ENCODE assay signal across 18 mouse cellular contexts in the genomic region with DNA sequence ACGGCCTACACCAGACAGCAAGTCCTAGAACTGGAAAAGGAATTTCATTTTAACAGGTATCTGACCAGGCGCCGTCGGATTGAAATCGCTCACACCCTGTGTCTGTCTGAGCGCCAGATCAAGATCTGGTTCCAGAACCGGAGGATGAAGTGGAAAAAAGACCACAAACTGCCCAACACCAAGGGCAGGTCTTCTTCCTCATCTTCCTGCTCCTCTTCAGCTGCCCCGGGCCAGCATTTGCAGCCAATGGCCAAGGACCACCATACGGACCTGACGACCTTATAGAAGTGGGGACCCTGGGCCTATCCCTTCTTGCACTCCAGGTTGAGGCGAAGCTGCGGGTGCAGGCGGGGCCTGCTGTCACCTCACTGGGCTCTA. TPM values are rescaled to one million over a fixed set of nuclear protein-coding genes. Genes with fewer than 3 reads are reported as not detected.
A peak's percentile ranks its signal among the peaks of the same experiment; 100 is the strongest.
DNase-seq lines count a peak whose midpoint lies in the region; ATAC-seq lines count a peak whose summit lies in the region.
"Had no signal": no experiment of that assay in that cellular context is flagged by ENCODE, and none has a peak within 500 bp of the region (broad histone marks: within the 10 kb centered on the region; RNA-seq: fewer than 3 reads in every experiment).

No protein-coding gene starts in this region.

- no peak for DNase-seq in heart, postnatal 25 days (ENCODE audit: low spot score)
- DNase-seq in embryonic facial prominence, embryonic 10.5 days (ENCODE audit: low spot score) = peak; percentile 46
- DNase-seq in thymus, postnatal 25 days = no peak
- no peak for DNase-seq in thymus, postnatal 14 days
- no peak for DNase-seq in adrenal gland, postnatal 4 days (ENCODE audit: low spot score in 2 of 2)
- DNase-seq: cerebellum, adult 11-12 months; gastrocnemius, adult 2 months; kidney, adult 11 months; layer of hippocampus, postnatal 36 days; right cerebral cortex, postnatal 25 days had no signal

- intact Hi-C loops in heart, postnatal 25 days (cut with DNase I) = no loop called here

- H3K36me3 ChIP-seq in heart, embryonic 15.5 days = no peaks in the 10 kb centered on the region
- no peaks in the 10 kb centered on the region for H3K36me3 ChIP-seq in embryonic facial prominence, embryonic 10.5 days (replicated peaks)
- no peaks in the 10 kb centered on the region for H3K36me3 ChIP-seq in hindbrain, embryonic 13.5 days
- H3K36me3 ChIP-seq in limb, embryonic 12.5 days = no peaks in the 10 kb centered on the region
- H3K36me3 ChIP-seq: forebrain, embryonic 12.5 days; limb, embryonic 15.5 days; midbrain, embryonic 10.5 days had no signal

- peaks cover 98% of the 10 kb centered on the region for H3K27me3 ChIP-seq in heart, embryonic 15.5 days
- peaks cover 100% of the 10 kb centered on the region for H3K27me3 ChIP-seq in embryonic facial prominence, embryonic 10.5 days (replicated peaks; ENCODE audit: low read depth, poor library complexity, severe bottlenecking)
- peaks cover 91% of the 10 kb centered on the region for H3K27me3 ChIP-seq in hindbrain, embryonic 13.5 days
- H3K27me3 ChIP-seq in limb, embryonic 12.5 days = peaks cover 95% of the 10 kb centered on the region

- no peak for ATAC-seq in heart, embryonic 15.5 days (replicated peaks; ENCODE audit: insufficient number of reproducible peaks, insufficient read depth, low FRiP score, low read depth)
- ATAC-seq in hindbrain, embryonic 13.5 days (ENCODE audit: low FRiP score) = no peak
- no peak for ATAC-seq in limb, embryonic 12.5 days (ENCODE audit: insufficient number of reproducible peaks, insufficient read depth, low FRiP score, low TSS enrichment, low read depth)

- no peak overlapping the region for H3K4me2 ChIP-seq in heart, embryonic 15.5 days
- peak overlapping the region; percentile 83 for H3K4me2 ChIP-seq in hindbrain, embryonic 13.5 days
- H3K4me2 ChIP-seq in limb, embryonic 12.5 days = peak overlapping the region; percentile 86
- H3K4me2 ChIP-seq: forebrain, embryonic 12.5 days had no signal

- H3K4me1 ChIP-seq in heart, embryonic 15.5 days (replicated peaks) = peaks cover 16% of the 10 kb centered on the region
- peaks cover 11% of the 10 kb centered on the region for H3K4me1 ChIP-seq in embryonic facial prominence, embryonic 10.5 days
- H3K4me1 ChIP-seq in hindbrain, embryonic 13.5 days (replicated peaks) = peaks cover 52% of the 10 kb centered on the region
- peaks cover 35% of the 10 kb centered on the region for H3K4me1 ChIP-seq in limb, embryonic 12.5 days (replicated peaks)

- 19% methylated on average over 13 of the region's 13 CpGs for WGBS in heart, embryonic 15.5 days
- 1% methylated on average over 13 of the region's 13 CpGs for WGBS in embryonic facial prominence, embryonic 10.5 days
- WGBS in hindbrain, embryonic 13.5 days = 5% methylated on average over 13 of the region's 13 CpGs
- 24% methylated on average over 13 of the region's 13 CpGs for WGBS in limb, embryonic 12.5 days

- 0 out of 2 replicates have a peak overlapping the region, but pooled peaks have one; percentile 35 for H3K4me3 ChIP-seq in heart, embryonic 15.5 days
- peak overlapping the region; percentile 49; the same call in 1 of the 2 replicates for H3K4me3 ChIP-seq in embryonic facial prominence, embryonic 10.5 days
- H3K4me3 ChIP-seq in hindbrain, embryonic 13.5 days = peak overlapping the region; percentile 57
- H3K4me3 ChIP-seq in limb, embryonic 12.5 days (replicated peaks) = 0 out of 2 replicates have a peak overlapping the region, but pooled peaks have one; percentile 42
- H3K4me3 ChIP-seq: forebrain, embryonic 12.5 days; midbrain, embryonic 10.5 days had no signal

- H3K9me3 ChIP-seq in heart, embryonic 15.5 days (replicated peaks) = no peaks in the 10 kb centered on the region
- H3K9me3 ChIP-seq in embryonic facial prominence, embryonic 10.5 days = no peaks in the 10 kb centered on the region
- no peaks in the 10 kb centered on the region for H3K9me3 ChIP-seq in hindbrain, embryonic 13.5 days
- no peaks in the 10 kb centered on the region for H3K9me3 ChIP-seq in limb, embryonic 12.5 days
- H3K9me3 ChIP-seq: forebrain, embryonic 12.5 days; limb, embryonic 15.5 days; midbrain, embryonic 10.5 days had no signal

- H3K27ac ChIP-seq in heart, embryonic 15.5 days = no peak overlapping the region
- H3K27ac ChIP-seq in embryonic facial prominence, embryonic 10.5 days (replicated peaks) = no peak overlapping the region
- H3K27ac ChIP-seq in hindbrain, embryonic 13.5 days = peak overlapping the region; percentile 97
- H3K27ac ChIP-seq in limb, embryonic 12.5 days = no peak overlapping the region
- H3K27ac ChIP-seq: forebrain, embryonic 12.5 days; gastrocnemius, adult 2 months; limb, embryonic 15.5 days; midbrain, embryonic 10.5 days had no signal

- no peak overlapping the region for H3K9ac ChIP-seq in heart, embryonic 15.5 days
- peak overlapping the region; percentile 87 for H3K9ac ChIP-seq in hindbrain, embryonic 13.5 days
- H3K9ac ChIP-seq in limb, embryonic 12.5 days (replicated peaks) = no peak overlapping the region
- H3K9ac ChIP-seq: forebrain, embryonic 12.5 days; limb, embryonic 15.5 days had no signal

RNA-seq across cellular contexts. Expression of a gene that starts 1.8 kb away (rescaled TPM):
- not detected in 2 replicates for polyA plus RNA-seq in heart, embryonic 15.5 days (2015; fragmentation: Nextera tagmentation; extraction: Ambion mirVana)
- total RNA-seq in heart, postnatal 25 days (2021) = not detected
- not detected in 2 replicates for polyA plus RNA-seq in embryonic facial prominence, embryonic 10.5 days (2016; fragmentation: Nextera tagmentation; extraction: Ambion mirVana)
- 1.3 and 1.5 TPM in 2 replicates for polyA plus RNA-seq in hindbrain, embryonic 13.5 days (2015; fragmentation: Nextera tagmentation; extraction: Ambion mirVana)
- 0.38 and 0.51 TPM in 2 replicates for polyA plus RNA-seq in limb, embryonic 12.5 days (2016; fragmentation: Nextera tagmentation; extraction: Ambion mirVana)
- total RNA-seq in adrenal gland, postnatal 4 days (2021) = 1 to 10 TPM; 1.4 to 3.7 TPM
- total RNA-seq: heart, adult 8-10 months; layer of hippocampus, postnatal 36 days had no signal
- polyA plus RNA-seq: forebrain, embryonic 12.5 days; lung, embryonic 16.5 days; midbrain, embryonic 10.5 days had no signal

RNA-seq across cellular contexts. Expression of a gene that starts 16.6 kb away (rescaled TPM):
- 0.09 and 0.15 TPM in 2 replicates for polyA plus RNA-seq in heart, embryonic 15.5 days (2015; fragmentation: Nextera tagmentation; extraction: Ambion mirVana)
- total RNA-seq in heart, postnatal 25 days (2021) = under 1 TPM; 0.42 to 0.56 TPM
- polyA plus RNA-seq in embryonic facial prominence, embryonic 10.5 days (2016; fragmentation: Nextera tagmentation; extraction: Ambion mirVana) = not detected in 2 replicates
- 4.1 and 4.2 TPM in 2 replicates for polyA plus RNA-seq in hindbrain, embryonic 13.5 days (2015; fragmentation: Nextera tagmentation; extraction: Ambion mirVana)
- polyA plus RNA-seq in limb, embryonic 12.5 days (2016; fragmentation: Nextera tagmentation; extraction: Ambion mirVana) = 0.55 and 0.78 TPM in 2 replicates
- 10 to 100 TPM; 21.5 to 29.5 TPM for total RNA-seq in adrenal gland, postnatal 4 days (2021)
- total RNA-seq: layer of hippocampus, postnatal 36 days had no signal
- polyA plus RNA-seq: forebrain, embryonic 12.5 days; lung, embryonic 16.5 days; midbrain, embryonic 10.5 days had no signal

RNA-seq across cellular contexts. Expression of a gene that starts 16.6 kb away (rescaled TPM):
- 0.29 and 1.0 TPM in 2 replicates for polyA plus RNA-seq in heart, embryonic 15.5 days (2015; fragmentation: Nextera tagmentation; extraction: Ambion mirVana)
- not detected for total RNA-seq in heart, postnatal 25 days (2021)
- polyA plus RNA-seq in embryonic facial prominence, embryonic 10.5 days (2016; fragmentation: Nextera tagmentation; extraction: Ambion mirVana) = 1.7 and 6.9 TPM in 2 replicates
- polyA plus RNA-seq in hindbrain, embryonic 13.5 days (2015; fragmentation: Nextera tagmentation; extraction: Ambion mirVana) = 76.0 and 82.5 TPM in 2 replicates
- polyA plus RNA-seq in limb, embryonic 12.5 days (2016; fragmentation: Nextera tagmentation; extraction: Ambion mirVana) = 1.4 and 1.5 TPM in 2 replicates
- total RNA-seq in adrenal gland, postnatal 4 days (2021) = 1 to 10 TPM in 1 of 2 experiments, under 1 TPM in 1; 0.82 to 2.5 TPM
- total RNA-seq: gastrocnemius, adult 2 months; layer of hippocampus, postnatal 36 days had no signal
- polyA plus RNA-seq: forebrain, embryonic 12.5 days had no signal

RNA-seq across cellular contexts. Expression of a gene that starts 23.9 kb away (rescaled TPM):
- polyA plus RNA-seq in heart, embryonic 15.5 days (2015; fragmentation: Nextera tagmentation; extraction: Ambion mirVana) = 0.24 and 0.56 TPM in 2 replicates
- 1 to 10 TPM; 1.0 to 1.2 TPM for total RNA-seq in heart, postnatal 25 days (2021)
- not detected in 2 replicates for polyA plus RNA-seq in embryonic facial prominence, embryonic 10.5 days (2016; fragmentation: Nextera tagmentation; extraction: Ambion mirVana)
- polyA plus RNA-seq in hindbrain, embryonic 13.5 days (2015; fragmentation: Nextera tagmentation; extraction: Ambion mirVana) = 0.79 and 1.5 TPM in 2 replicates
- 7.5 and 7.8 TPM in 2 replicates for polyA plus RNA-seq in limb, embryonic 12.5 days (2016; fragmentation: Nextera tagmentation; extraction: Ambion mirVana)
- total RNA-seq in adrenal gland, postnatal 4 days (2021) = 10 to 100 TPM; 43.9 to 55.4 TPM
- total RNA-seq: layer of hippocampus, postnatal 36 days had no signal
- polyA plus RNA-seq: forebrain, embryonic 12.5 days; midbrain, embryonic 10.5 days had no signal

RNA-seq across cellular contexts. Expression of a gene that starts 30.8 kb away (rescaled TPM):
- 0.14 and 0.15 TPM in 2 replicates for polyA plus RNA-seq in heart, embryonic 15.5 days (2015; fragmentation: Nextera tagmentation; extraction: Ambion mirVana)
- under 1 TPM; 0.39 to 0.52 TPM for total RNA-seq in heart, postnatal 25 days (2021)
- polyA plus RNA-seq in embryonic facial prominence, embryonic 10.5 days (2016; fragmentation: Nextera tagmentation; extraction: Ambion mirVana) = not detected in 2 replicates
- polyA plus RNA-seq in hindbrain, embryonic 13.5 days (2015; fragmentation: Nextera tagmentation; extraction: Ambion mirVana) = not detected in 2 replicates
- 17.8 and 19.2 TPM in 2 replicates for polyA plus RNA-seq in limb, embryonic 12.5 days (2016; fragmentation: Nextera tagmentation; extraction: Ambion mirVana)
- 10 to 100 TPM in 1 of 2 experiments, 1 to 10 TPM in 1; 7.1 to 17.8 TPM for total RNA-seq in adrenal gland, postnatal 4 days (2021)
- total RNA-seq: layer of hippocampus, postnatal 36 days had no signal
- polyA plus RNA-seq: forebrain, embryonic 12.5 days; midbrain, embryonic 10.5 days had no signal
